Mouse (Mus musculus) MEL (cell line): Measurements from ENCODE around the gene Gosr1.

Source experiments
- CTCF ChIP-seq, 3 experiments: IDR thresholded peaks in 2 of 3; conservative IDR thresholded peaks in 1 of 3; 2 replicates each; pipeline ENCODE4 v1.5.1; 2011 to 2012; ENCODE audit warnings: low read length in 3 of 3, low read depth in 2 of 3, mild to moderate bottlenecking in 2 of 3, improper control_type of control experiment in 1 of 3, inconsistent platforms in 1 of 3, mixed read lengths in 1 of 3, moderate library complexity in 1 of 3; ENCODE audit not compliant: control insufficient read depth in 1 of 3, insufficient read depth in 1 of 3, poor library complexity in 1 of 3, severe bottlenecking in 1 of 3
- EP300 ChIP-seq, 2 experiments: IDR thresholded peaks; 2 replicates each; pipeline ENCODE4 v1.6.1; 2011; ENCODE audit warnings: improper control_type of control experiment in 2 of 2, low read length in 2 of 2, low read depth in 1 of 2, mild to moderate bottlenecking in 1 of 2
- GATA1 ChIP-seq: IDR thresholded peaks from 2 replicates; pipeline ENCODE4 v1.6.1; 2011; ENCODE audit warnings: low read depth, low read length, improper control_type of control experiment
- JUND ChIP-seq: IDR thresholded peaks from 2 replicates; pipeline ENCODE4 v1.6.1; 2011; ENCODE audit warnings: low read depth, mild to moderate bottlenecking, improper control_type of control experiment, low read length
- MEF2A ChIP-seq: IDR thresholded peaks from 2 replicates; pipeline ENCODE4 v1.6.1; 2014; ENCODE audit warnings: low read depth, mild to moderate bottlenecking, inconsistent platforms, low read length, improper control_type of control experiment; ENCODE audit not compliant: poor library complexity, insufficient replicate concordance, severe bottlenecking; ENCODE audit errors: extremely low read depth
- NELFE ChIP-seq: IDR thresholded peaks from 2 replicates; pipeline ENCODE4 v1.6.1; 2011; ENCODE audit warnings: low read depth, low read length, improper control_type of control experiment
- POLR2A ChIP-seq, 2 experiments: IDR thresholded peaks; 2 replicates each; pipeline ENCODE4 v1.6.1; 2011 to 2012; ENCODE audit warnings: low read length in 2 of 2, mild to moderate bottlenecking in 2 of 2, control low read depth in 1 of 2, improper control_type of control experiment in 1 of 2, low read depth in 1 of 2, moderate library complexity in 1 of 2; ENCODE audit not compliant: control insufficient read depth in 1 of 2, insufficient read depth in 1 of 2, poor library complexity in 1 of 2
- POLR2AphosphoS2 ChIP-seq: IDR thresholded peaks from 2 replicates; pipeline ENCODE4 v1.6.1; 2011; ENCODE audit warnings: low read length, improper control_type of control experiment
- RAD21 ChIP-seq: IDR thresholded peaks from 2 replicates; pipeline ENCODE4 v1.6.1; 2011; ENCODE audit warnings: mild to moderate bottlenecking, low read depth, low read length, improper control_type of control experiment
- SIN3A ChIP-seq: IDR thresholded peaks from 2 replicates; pipeline ENCODE4 v1.6.1; 2012; ENCODE audit warnings: low read length, improper control_type of control experiment, inconsistent platforms
- TAL1 ChIP-seq: IDR thresholded peaks from 2 replicates; pipeline ENCODE4 v1.6.1; 2012; ENCODE audit warnings: mild to moderate bottlenecking, inconsistent platforms, low read length, moderate library complexity, mixed read lengths
- UBTF ChIP-seq: IDR thresholded peaks from 2 replicates; pipeline ENCODE4 v1.6.1; 2012; ENCODE audit warnings: low read depth, mild to moderate bottlenecking, inconsistent platforms, low read length, improper control_type of control experiment, moderate library complexity, borderline replicate concordance; ENCODE audit not compliant: insufficient read depth
- ZKSCAN1 ChIP-seq: IDR thresholded peaks from 2 replicates; pipeline ENCODE4 v1.6.1; 2012; ENCODE audit warnings: low read depth, mild to moderate bottlenecking, inconsistent platforms, low read length, improper control_type of control experiment, moderate library complexity
- ZNF384 ChIP-seq: IDR thresholded peaks from 2 replicates; pipeline ENCODE4 v1.6.1; 2012; ENCODE audit warnings: low read depth, mild to moderate bottlenecking, inconsistent platforms, low read length, improper control_type of control experiment

GRCm38 (mm10) chr11:76763053-76763740 lies at the start of gene Gosr1:
- TF ChIP-seq RAD21, result no peak; the same call in 1 of the 2 replicates
- TF ChIP-seq POLR2AphosphoS2, result peak; percentile 93
- TF ChIP-seq NELFE, result peak; percentile 95
- TF ChIP-seq EP300 (IDR thresholded peaks at IDR 0.05; ENCODE audit: low read depth in 1 of 2, low read length in 2 of 2), result no peak
- no peak for TF ChIP-seq JUND
- peak; percentile 95 to 97 for TF ChIP-seq POLR2A (IDR thresholded peaks at IDR 0.05; ENCODE audit: control insufficient read depth in 1 of 2, insufficient read depth in 1 of 2, low read depth in 1 of 2, low read length in 2 of 2, poor library complexity in 1 of 2)
- TF ChIP-seq MEF2A, result no peak
- TF ChIP-seq SIN3A, result peak; percentile 96
- peak; percentile 78 to 99 (median 84) for TF ChIP-seq CTCF (IDR thresholded peaks at IDR 0.05 in 2 of 3, conservative IDR thresholded peaks at IDR 0.05 in 1 of 3; ENCODE audit: control insufficient read depth in 1 of 3, insufficient read depth in 1 of 3, low read depth in 2 of 3, low read length in 3 of 3, poor library complexity in 1 of 3, severe bottlenecking in 1 of 3)
- no peak for TF ChIP-seq ZKSCAN1
- no peak for TF ChIP-seq GATA1
- TF ChIP-seq TAL1, result no peak
- no peak for TF ChIP-seq UBTF
- TF ChIP-seq ZNF384, result no peak
